Mouse (Mus musculus) liver, adult 2 months (tissue): ENCODE measurements around the gene Scpep1.

Source experiments
- CTCF ChIP-seq: fragments of 200-500 bp; IDR thresholded peaks from 2 replicates; pipeline ENCODE4 v1.5.1; 2011; ENCODE audit warnings: low read depth, low read length, control low read depth
- POLR2A ChIP-seq: fragments of 200-500 bp; IDR thresholded peaks from 2 replicates; pipeline ENCODE4 v1.6.1; 2011; ENCODE audit warnings: low read length, control low read depth; ENCODE audit not compliant: insufficient read depth; ENCODE audit errors: extremely low read depth

- TF ChIP-seq CTCF (no peak), POLR2A (no peak)
Measured at GRCm38 (mm10) chr11:88958851-88959250, 3.6 kb upstream of the Scpep1 start.
